ENCODE assay signal across 11 mouse cellular contexts in the genomic region with DNA sequence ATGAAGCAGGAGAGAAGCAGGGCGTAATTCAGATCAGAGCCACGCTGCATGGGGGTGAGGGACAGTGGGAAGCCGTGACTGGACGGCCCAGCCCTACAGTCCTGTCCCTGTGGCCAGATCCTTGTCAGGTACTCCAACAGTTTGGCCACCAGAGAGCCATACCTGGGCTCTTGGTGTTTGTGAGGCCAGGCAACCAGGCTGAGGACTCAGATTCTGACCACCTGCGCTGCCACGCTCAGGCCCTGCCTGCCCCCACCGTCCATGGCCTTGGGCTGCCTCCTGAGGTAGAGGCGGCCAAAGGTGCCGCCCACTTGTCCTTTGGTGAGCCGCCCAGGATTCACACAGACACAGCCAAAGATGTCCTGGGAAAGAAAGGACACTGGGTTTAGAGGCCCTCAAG. TPM values are rescaled to one million over a fixed set of nuclear protein-coding genes. Genes with fewer than 3 reads are reported as not detected.
DNase-seq lines count a peak whose midpoint lies in the region; ATAC-seq and TF ChIP-seq lines count a peak whose summit lies in the region.
"Had no signal": no experiment of that assay in that cellular context is flagged by ENCODE, and none has a peak within 500 bp of the region (broad histone marks: within the 10 kb centered on the region; RNA-seq: fewer than 3 reads in every experiment).

No protein-coding gene starts in this region.

- H3K9me3 ChIP-seq in heart, embryonic 11.5 days (replicated peaks; ENCODE audit: control insufficient read depth, low read length), result no peaks in the 10 kb centered on the region
- H3K9me3 ChIP-seq in lung, postnatal 0 days (ENCODE audit: low read length), result no peaks in the 10 kb centered on the region
- H3K9me3 ChIP-seq in embryonic facial prominence, embryonic 14.5 days (ENCODE audit: control insufficient read depth, low read length), result no peaks in the 10 kb centered on the region
- no peaks in the 10 kb centered on the region for H3K9me3 ChIP-seq in stomach, embryonic 15.5 days
- H3K9me3 ChIP-seq: limb, embryonic 12.5 days; midbrain, embryonic 13.5 days had no signal

- H3K4me3 ChIP-seq in heart, embryonic 11.5 days (ENCODE audit: low read depth, low read length), result no peak overlapping the region
- H3K4me3 ChIP-seq in lung, postnatal 0 days (ENCODE audit: low read depth, low read length), result no peak overlapping the region
- H3K4me3 ChIP-seq in embryonic facial prominence, embryonic 14.5 days (ENCODE audit: low read depth, low read length), result no peak overlapping the region
- no peak overlapping the region for H3K4me3 ChIP-seq in stomach, embryonic 15.5 days (replicated peaks)
- H3K4me3 ChIP-seq: limb, embryonic 12.5 days; midbrain, embryonic 13.5 days had no signal

- H3K4me1 ChIP-seq in heart, embryonic 11.5 days (ENCODE audit: control insufficient read depth, insufficient read depth, low read length), result peaks cover 47% of the 10 kb centered on the region
- H3K4me1 ChIP-seq in lung, postnatal 0 days (ENCODE audit: insufficient read depth, low read depth, low read length), result peaks cover 32% of the 10 kb centered on the region
- H3K4me1 ChIP-seq in embryonic facial prominence, embryonic 14.5 days (ENCODE audit: control insufficient read depth, insufficient read depth, low read length), result peaks cover 16% of the 10 kb centered on the region
- H3K4me1 ChIP-seq in stomach, embryonic 15.5 days, result peaks cover 45% of the 10 kb centered on the region

- intact Hi-C loops in heart, postnatal 10 days (cut with DNase I), result loop anchor here (2.0 kb wide), 1 partner anchor 16 kb away; the partner anchor contains the start of gene Cdc42ep2

- DNase-seq in heart, postnatal 10 days, result no peak
- no peak for DNase-seq in lung, postnatal 0 days (ENCODE audit: low spot score)
- DNase-seq in lung, postnatal 10 days, result no peak
- no peak for DNase-seq in embryonic facial prominence, embryonic 14.5 days (ENCODE audit: low spot score)
- no peak for DNase-seq in layer of hippocampus, adult 11-12 months (ENCODE audit: low spot score)
- no peak for DNase-seq in thymus, postnatal 36 days

- no peak for ATAC-seq in heart, embryonic 11.5 days (replicated peaks; ENCODE audit: insufficient number of reproducible peaks, low FRiP score, low TSS enrichment)
- no peak for ATAC-seq in lung, postnatal 0 days
- ATAC-seq in embryonic facial prominence, embryonic 14.5 days (ENCODE audit: low read depth), result no peak
- ATAC-seq in stomach, embryonic 15.5 days (ENCODE audit: insufficient read depth, low FRiP score, low read depth), result no peak
- ATAC-seq: midbrain, embryonic 13.5 days had no signal

- peaks cover 13% of the 10 kb centered on the region for H3K36me3 ChIP-seq in heart, embryonic 11.5 days (ENCODE audit: control insufficient read depth, insufficient read depth, low read length)
- H3K36me3 ChIP-seq in lung, postnatal 0 days (ENCODE audit: insufficient read depth, low read length), result no peaks in the 10 kb centered on the region
- H3K36me3 ChIP-seq in embryonic facial prominence, embryonic 14.5 days (ENCODE audit: control insufficient read depth, insufficient read depth, low read length), result peaks cover 16% of the 10 kb centered on the region
- 0 out of 2 replicates have a peak, but pooled peaks cover 11% of the 10 kb centered on the region for H3K36me3 ChIP-seq in stomach, embryonic 15.5 days

- TF ChIP-seq EP300 in lung, postnatal 0 days (IDR thresholded peaks at IDR 0.05), result no peak

- 0 out of 2 replicates have a peak overlapping the region, but pooled peaks have one; percentile 29 for H3K27ac ChIP-seq in heart, embryonic 11.5 days (ENCODE audit: low read depth, low read length)
- peak overlapping the region; percentile 59 for H3K27ac ChIP-seq in lung, postnatal 0 days (ENCODE audit: low read length)
- peak overlapping the region; percentile 75 for H3K27ac ChIP-seq in embryonic facial prominence, embryonic 14.5 days (replicated peaks; ENCODE audit: low read depth, low read length)
- H3K27ac ChIP-seq in stomach, embryonic 15.5 days, result peak overlapping the region; percentile 75
- H3K27ac ChIP-seq: limb, embryonic 12.5 days; midbrain, embryonic 13.5 days had no signal

- no peaks in the 10 kb centered on the region for H3K27me3 ChIP-seq in heart, embryonic 11.5 days (ENCODE audit: control insufficient read depth, insufficient read depth, low read length)
- H3K27me3 ChIP-seq in lung, postnatal 0 days (replicated peaks; ENCODE audit: insufficient read depth, low read length), result no peaks in the 10 kb centered on the region
- H3K27me3 ChIP-seq in embryonic facial prominence, embryonic 14.5 days (replicated peaks; ENCODE audit: control insufficient read depth, insufficient read depth, low read length), result no peaks in the 10 kb centered on the region
- H3K27me3 ChIP-seq in stomach, embryonic 15.5 days (replicated peaks), result no peaks in the 10 kb centered on the region
- H3K27me3 ChIP-seq: limb, embryonic 12.5 days; midbrain, embryonic 13.5 days had no signal

- TF ChIP-seq CTCF in lung, postnatal 0 days (IDR thresholded peaks at IDR 0.05), result no peak

- no peak overlapping the region for H3K9ac ChIP-seq in heart, embryonic 11.5 days (ENCODE audit: low read depth, low read length)
- H3K9ac ChIP-seq in lung, postnatal 0 days (replicated peaks; ENCODE audit: low read depth), result no peak overlapping the region
- H3K9ac ChIP-seq in embryonic facial prominence, embryonic 14.5 days (ENCODE audit: low read depth, low read length), result no peak overlapping the region
- no peak overlapping the region for H3K9ac ChIP-seq in stomach, embryonic 15.5 days
- H3K9ac ChIP-seq: limb, embryonic 12.5 days; midbrain, embryonic 13.5 days had no signal

- H3K4me2 ChIP-seq in heart, embryonic 11.5 days, result no peak overlapping the region
- no peak overlapping the region for H3K4me2 ChIP-seq in lung, postnatal 0 days (replicated peaks; ENCODE audit: low read depth, low read length)
- no peak overlapping the region for H3K4me2 ChIP-seq in embryonic facial prominence, embryonic 14.5 days (ENCODE audit: low read depth, low read length)
- no peak overlapping the region for H3K4me2 ChIP-seq in stomach, embryonic 15.5 days
- H3K4me2 ChIP-seq: limb, embryonic 12.5 days; midbrain, embryonic 13.5 days had no signal

- WGBS in heart, embryonic 11.5 days (ENCODE audit: insufficient replicate concordance), result 90% methylated on average over 10 of the region's 10 CpGs
- WGBS in lung, postnatal 0 days, result 70% methylated on average over 10 of the region's 10 CpGs
- WGBS in embryonic facial prominence, embryonic 14.5 days, result 88% methylated on average over 10 of the region's 10 CpGs
- WGBS in stomach, embryonic 15.5 days, result 84% methylated on average over 10 of the region's 10 CpGs

RNA-seq across cellular contexts. Expression of gene Cdc42ep2, which starts 16.0 kb away (rescaled TPM):
- polyA plus RNA-seq in heart, embryonic 11.5 days (2014; fragmentation: Nextera tagmentation; extraction: Ambion mirVana), result 6.3 and 7.6 TPM in 2 replicates
- total RNA-seq in heart, postnatal 10 days (2021), result 10 to 100 TPM; 14.0 to 16.0 TPM
- polyA plus RNA-seq in lung, postnatal 0 days (2015; fragmentation: Nextera tagmentation; extraction: Ambion mirVana), result 21.3 and 23.2 TPM in 2 replicates
- 14.0 and 16.2 TPM in 2 replicates for polyA plus RNA-seq in embryonic facial prominence, embryonic 14.5 days (2014; fragmentation: Nextera tagmentation; extraction: Ambion mirVana)
- 9.6 and 11.0 TPM in 2 replicates for polyA plus RNA-seq in stomach, embryonic 15.5 days (2015; fragmentation: Nextera tagmentation; extraction: Ambion mirVana)

RNA-seq across cellular contexts. Expression of gene Pola2, which starts 23.3 kb away (rescaled TPM):
- polyA plus RNA-seq in heart, embryonic 11.5 days (2014; fragmentation: Nextera tagmentation; extraction: Ambion mirVana), result 58.9 and 59.2 TPM in 2 replicates
- 10 to 100 TPM; 21.1 TPM for total RNA-seq in heart, postnatal 10 days (2021)
- 16.6 and 20.7 TPM in 2 replicates for polyA plus RNA-seq in lung, postnatal 0 days (2015; fragmentation: Nextera tagmentation; extraction: Ambion mirVana)
- polyA plus RNA-seq in embryonic facial prominence, embryonic 14.5 days (2014; fragmentation: Nextera tagmentation; extraction: Ambion mirVana), result 59.1 and 65.2 TPM in 2 replicates
- 60.9 and 64.2 TPM in 2 replicates for polyA plus RNA-seq in stomach, embryonic 15.5 days (2015; fragmentation: Nextera tagmentation; extraction: Ambion mirVana)

RNA-seq across cellular contexts. Expression of gene Dpf2, which starts 27.8 kb away (rescaled TPM):
- 105 and 119 TPM in 2 replicates for polyA plus RNA-seq in heart, embryonic 11.5 days (2014; fragmentation: Nextera tagmentation; extraction: Ambion mirVana)
- total RNA-seq in heart, postnatal 10 days (2021), result 100 to 1,000 TPM; 100 to 101 TPM
- 77.7 and 78.0 TPM in 2 replicates for polyA plus RNA-seq in lung, postnatal 0 days (2015; fragmentation: Nextera tagmentation; extraction: Ambion mirVana)
- 124 and 143 TPM in 2 replicates for polyA plus RNA-seq in embryonic facial prominence, embryonic 14.5 days (2014; fragmentation: Nextera tagmentation; extraction: Ambion mirVana)
- 98.7 and 118 TPM in 2 replicates for polyA plus RNA-seq in stomach, embryonic 15.5 days (2015; fragmentation: Nextera tagmentation; extraction: Ambion mirVana)

RNA-seq across cellular contexts. Expression of gene Slc22a20, which starts 45.3 kb away (rescaled TPM):
- polyA plus RNA-seq in heart, embryonic 11.5 days (2014; fragmentation: Nextera tagmentation; extraction: Ambion mirVana), result not detected in 2 replicates
- not detected for total RNA-seq in heart, postnatal 10 days (2021)
- not detected in 2 replicates for polyA plus RNA-seq in lung, postnatal 0 days (2015; fragmentation: Nextera tagmentation; extraction: Ambion mirVana)
- polyA plus RNA-seq in embryonic facial prominence, embryonic 14.5 days (2014; fragmentation: Nextera tagmentation; extraction: Ambion mirVana), result not detected in 2 replicates
- polyA plus RNA-seq in stomach, embryonic 15.5 days (2015; fragmentation: Nextera tagmentation; extraction: Ambion mirVana), result not detected in 2 replicates
- total RNA-seq: heart, postnatal 36 days had no signal
- polyA plus RNA-seq: limb, embryonic 12.5 days; midbrain, embryonic 13.5 days had no signal

RNA-seq across cellular contexts. Expression of gene Tigd3, which starts 46.7 kb away (rescaled TPM):
- polyA plus RNA-seq in heart, embryonic 11.5 days (2014; fragmentation: Nextera tagmentation; extraction: Ambion mirVana), result 1.5 and 2.6 TPM in 2 replicates
- total RNA-seq in heart, postnatal 10 days (2021), result 1 to 10 TPM; 1.1 to 1.2 TPM
- polyA plus RNA-seq in lung, postnatal 0 days (2015; fragmentation: Nextera tagmentation; extraction: Ambion mirVana), result 1.3 and 1.5 TPM in 2 replicates
- polyA plus RNA-seq in embryonic facial prominence, embryonic 14.5 days (2014; fragmentation: Nextera tagmentation; extraction: Ambion mirVana), result 1.4 and 2.0 TPM in 2 replicates
- 2.3 and 2.4 TPM in 2 replicates for polyA plus RNA-seq in stomach, embryonic 15.5 days (2015; fragmentation: Nextera tagmentation; extraction: Ambion mirVana)
